Mouse (Mus musculus): ENCODE results near the gene Ireb2.
"Not testable (repeated sequence)": the region's sequence is repeated elsewhere in the genome, so short reads cannot be mapped to it uniquely, and the experiment has no call there.

Ireb2 gene

GRCm38 (mm10) chr9:54863363-54864281 lies at the start of gene Ireb2:
Ireb2 (plus strand) TSS chr9:54863789.
- DNase-seq (ENCODE audit: low read depth, low spot score) = peak; percentile 99

GRCm38 (mm10) chr9:54816508-54817201 lies 46.9 kb upstream of the Ireb2 start:
- DNase-seq (ENCODE audit: low read depth, low spot score) = no peak

GRCm38 (mm10) chr9:54821442-54822100 lies 42.0 kb upstream of the Ireb2 start:
- peak; percentile 71 for DNase-seq (ENCODE audit: low read depth, low spot score)

GRCm38 (mm10) chr9:54829760-54830159 lies 33.8 kb upstream of the Ireb2 start:
- DNase-seq (ENCODE audit: low read depth, low spot score) = no peak

GRCm38 (mm10) chr9:54830624-54831023 lies 33.0 kb upstream of the Ireb2 start:
- no peak for DNase-seq (ENCODE audit: low read depth, low spot score)

- no peak for DNase-seq (ENCODE audit: low read depth, low spot score)
Measured at GRCm38 (mm10) chr9:54833831-54834230, 29.8 kb upstream of the Ireb2 start.

GRCm38 (mm10) chr9:54835951-54836717 lies 27.5 kb upstream of the Ireb2 start:
- not testable (repeated sequence) for DNase-seq (ENCODE audit: low read depth, low spot score)

GRCm38 (mm10) chr9:54837835-54838234 lies 25.8 kb upstream of the Ireb2 start:
- DNase-seq (ENCODE audit: low read depth, low spot score) = no peak

GRCm38 (mm10) chr9:54840145-54840544 lies 23.4 kb upstream of the Ireb2 start:
- DNase-seq (ENCODE audit: low read depth, low spot score) = no peak

GRCm38 (mm10) chr9:54842311-54842710 lies 21.3 kb upstream of the Ireb2 start:
- no peak for DNase-seq (ENCODE audit: low read depth, low spot score)

- DNase-seq (ENCODE audit: low read depth, low spot score) = no peak
Measured at GRCm38 (mm10) chr9:54843887-54844286, 19.7 kb upstream of the Ireb2 start.

GRCm38 (mm10) chr9:54844556-54845176 lies 18.9 kb upstream of the Ireb2 start:
- DNase-seq (ENCODE audit: low read depth, low spot score) = no peak

GRCm38 (mm10) chr9:54848203-54848602 lies 15.4 kb upstream of the Ireb2 start:
- no peak for DNase-seq (ENCODE audit: low read depth, low spot score)

GRCm38 (mm10) chr9:54853036-54853435 lies 10.6 kb upstream of the Ireb2 start:
- DNase-seq (ENCODE audit: low read depth, low spot score) = not testable (repeated sequence)

GRCm38 (mm10) chr9:54853619-54854018 lies 10.0 kb upstream of the Ireb2 start:
- no peak for DNase-seq (ENCODE audit: low read depth, low spot score)

GRCm38 (mm10) chr9:54855638-54856037 lies 8.0 kb upstream of the Ireb2 start:
- no peak for DNase-seq (ENCODE audit: low read depth, low spot score)

GRCm38 (mm10) chr9:54856121-54856520 lies 7.5 kb upstream of the Ireb2 start:
- DNase-seq (ENCODE audit: low read depth, low spot score) = no peak

- no peak for DNase-seq (ENCODE audit: low read depth, low spot score)
Measured at GRCm38 (mm10) chr9:54857474-54857873, 6.1 kb upstream of the Ireb2 start.

- no peak for DNase-seq (ENCODE audit: low read depth, low spot score)
Measured at GRCm38 (mm10) chr9:54860526-54860925, 3.1 kb upstream of the Ireb2 start.

- no peak for DNase-seq (ENCODE audit: low read depth, low spot score)
Measured at GRCm38 (mm10) chr9:54878759-54879158, 15.2 kb downstream of the Ireb2 start.

GRCm38 (mm10) chr9:54892111-54892510 lies 28.5 kb downstream of the Ireb2 start:
- DNase-seq (ENCODE audit: low read depth, low spot score) = no peak
